Mouse (Mus musculus): ENCODE results near the gene Pdia3.
"Not testable (repeated sequence)": the region's sequence is repeated elsewhere in the genome, so short reads cannot be mapped to it uniquely, and the experiment has no call there.

Pdia3 gene

DNA sequence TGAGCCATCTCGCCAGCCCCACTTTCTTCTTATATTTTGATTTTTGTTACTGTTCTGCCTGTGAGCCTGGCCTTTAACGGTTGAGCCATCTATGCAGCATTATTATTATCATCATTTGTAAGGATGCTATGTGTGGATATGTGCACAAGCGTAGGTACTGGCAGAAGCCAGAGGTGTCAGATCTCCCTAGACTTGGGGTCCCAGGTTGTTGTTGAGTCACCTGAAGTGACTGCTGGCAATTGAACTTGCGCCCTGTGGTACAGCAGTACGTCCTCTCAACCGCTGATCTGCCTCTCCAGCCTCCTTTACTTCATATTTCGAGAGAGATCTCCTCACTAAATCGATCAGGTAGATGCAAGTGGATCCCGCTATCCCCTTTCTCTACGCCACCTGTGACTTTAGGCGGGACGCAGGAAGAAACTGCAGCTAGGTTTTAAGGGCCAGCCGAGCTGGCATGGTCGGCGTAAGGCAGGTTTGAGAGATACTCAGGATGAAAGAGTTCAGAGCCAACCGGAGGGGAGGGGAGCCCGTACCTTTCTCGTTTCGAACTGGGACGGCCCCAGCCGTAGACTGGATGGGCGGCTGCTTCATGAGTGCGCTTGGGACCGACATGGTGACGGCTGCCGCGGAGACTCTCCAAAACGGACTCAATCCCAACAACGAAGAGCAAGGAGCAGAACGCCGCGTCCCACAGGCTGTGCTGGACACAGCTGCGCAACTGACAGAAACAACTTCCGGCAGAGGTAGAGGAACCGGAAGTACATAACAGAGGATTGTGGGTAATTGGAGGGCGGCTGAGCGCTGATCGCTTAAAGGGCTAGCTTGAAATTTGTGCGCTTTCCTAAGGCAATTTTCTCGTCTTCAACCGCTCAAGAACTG, 60.0 kb downstream of the Pdia3 start, which contains the start of gene Mfap1b:
Gene Mfap1b, minus strand, starts transcription at position 767 of the 879 bp plus-strand sequence.
- in situ Hi-C loops (cut with MboI; ENCODE audit: unreplicated experiment in 2 of 2): not testable (repeated sequence)

- in situ Hi-C loops (cut with MboI; ENCODE audit: unreplicated experiment in 2 of 2): no loop called here
Observed at GRCm38 (mm10) chr2:121474180-121474535, 60.6 kb downstream of the Pdia3 start.

DNA sequence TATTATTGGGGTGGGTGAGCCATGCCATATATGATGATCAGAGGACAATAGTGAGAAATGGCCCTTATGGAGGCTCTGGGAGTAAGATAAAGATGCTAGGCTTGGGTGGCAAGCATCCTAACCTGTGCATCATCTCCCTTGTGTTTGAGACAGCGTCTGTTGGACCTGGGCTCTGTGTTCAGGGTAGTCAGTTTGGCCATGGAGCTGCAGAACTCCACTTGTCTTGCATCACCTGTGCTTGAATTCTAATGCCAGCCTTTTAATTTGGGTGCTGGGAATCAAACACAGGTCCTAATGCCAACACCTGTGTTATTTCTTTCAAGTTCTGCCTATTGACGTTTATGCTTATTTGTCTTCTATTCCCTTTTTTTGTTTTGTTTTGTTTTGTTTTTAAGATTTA, 61.7 kb downstream of the Pdia3 start:
- in situ Hi-C loops (cut with MboI; ENCODE audit: unreplicated experiment in 2 of 2): not testable (repeated sequence)

GRCm38 (mm10) chr2:121477491-121478266, 64.1 kb downstream of the Pdia3 start:
- in situ Hi-C loops (cut with MboI; ENCODE audit: unreplicated experiment in 2 of 2): no loop called here

DNA sequence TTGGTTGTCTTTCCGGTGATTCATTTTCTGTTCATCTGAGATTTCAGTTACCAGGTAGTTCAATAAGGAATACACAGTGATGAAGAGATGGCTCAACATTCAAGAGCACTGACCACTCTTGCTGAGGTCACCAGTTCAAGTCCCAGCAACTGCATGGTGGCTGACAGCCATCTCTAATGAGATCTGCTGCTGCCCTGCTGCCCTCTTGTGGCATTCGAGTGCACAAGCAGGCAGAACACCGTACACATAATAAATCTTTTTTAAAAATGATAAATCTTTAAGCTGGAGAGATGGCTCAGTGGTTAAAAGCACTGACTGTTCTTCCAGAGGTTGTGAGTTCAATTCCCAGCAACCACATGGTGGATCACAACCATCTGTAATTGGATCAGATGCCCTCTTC, 66.9 kb downstream of the Pdia3 start:
- in situ Hi-C loops (cut with MboI; ENCODE audit: unreplicated experiment in 2 of 2): loop anchor here (5.0 kb wide), 1 partner anchor 73 kb away; no protein-coding TSS in a partner anchor

DNA sequence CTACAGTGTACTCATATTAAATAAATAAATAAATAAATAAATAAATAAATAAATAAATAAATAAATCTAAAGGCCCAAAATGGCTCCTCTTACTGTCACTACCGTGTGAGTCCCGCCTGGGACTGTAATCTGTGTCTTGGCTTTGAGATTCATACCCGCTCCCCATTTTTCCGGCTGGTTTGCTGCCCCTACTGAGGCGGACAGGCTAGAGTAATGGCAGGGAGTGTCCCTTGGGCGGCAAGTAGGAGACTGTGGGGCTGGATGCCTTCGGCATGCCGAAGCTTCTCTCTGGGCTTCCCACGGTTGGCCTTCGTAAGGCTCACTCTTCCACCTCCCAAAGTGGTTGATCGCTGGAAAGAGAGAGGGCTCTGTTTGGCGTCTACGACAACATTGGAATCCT, 67.3 kb downstream of the Pdia3 start:
- in situ Hi-C loops (cut with MboI; ENCODE audit: unreplicated experiment in 2 of 2): loop anchor here (5.0 kb wide), 1 partner anchor 74 kb away; no protein-coding TSS in a partner anchor

GRCm38 (mm10) chr2:121483576-121483975, 70.0 kb downstream of the Pdia3 start:
- in situ Hi-C loops (cut with MboI; ENCODE audit: unreplicated experiment in 2 of 2): loop anchor here (5.0 kb wide), 1 partner anchor 76 kb away; no protein-coding TSS in a partner anchor

GRCm38 (mm10) chr2:121484403-121484802, 70.8 kb downstream of the Pdia3 start:
- in situ Hi-C loops (cut with MboI; ENCODE audit: unreplicated experiment in 2 of 2): loop anchor here (5.0 kb wide), 1 partner anchor 77 kb away; no protein-coding TSS in a partner anchor

Measured in v-Abl transformed pro-B cells (cell line).